Mouse (Mus musculus) embryo, embryonic 10 days (tissue): ENCODE results near the gene Nell2.

Experiments used
- DNase-seq: peaks from one replicate; pipeline ENCODE4 v3.0.0-alpha.2; 2015; ENCODE audit warnings: low spot score

The Nell2 gene

DNA sequence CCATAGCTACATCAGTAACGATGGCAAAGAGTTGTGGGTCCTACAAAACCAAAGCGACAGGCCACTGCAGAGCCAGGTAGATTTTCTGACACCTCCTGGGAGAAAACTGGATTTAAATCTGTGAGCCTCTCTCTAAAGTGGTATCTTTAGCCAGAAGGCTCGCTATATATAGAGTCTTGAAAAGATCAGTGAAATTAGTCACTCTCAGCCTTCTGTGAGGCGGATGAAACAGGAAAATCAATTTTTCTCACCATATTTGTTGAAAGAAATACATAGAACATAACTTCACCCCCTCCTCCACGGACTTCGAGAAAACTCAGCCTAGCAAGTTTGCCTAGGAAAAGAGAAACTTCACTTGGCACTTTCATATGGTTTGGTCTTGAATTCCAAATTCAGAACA lies 54.4 kb downstream of the Nell2 start:
- no peak for DNase-seq

DNA sequence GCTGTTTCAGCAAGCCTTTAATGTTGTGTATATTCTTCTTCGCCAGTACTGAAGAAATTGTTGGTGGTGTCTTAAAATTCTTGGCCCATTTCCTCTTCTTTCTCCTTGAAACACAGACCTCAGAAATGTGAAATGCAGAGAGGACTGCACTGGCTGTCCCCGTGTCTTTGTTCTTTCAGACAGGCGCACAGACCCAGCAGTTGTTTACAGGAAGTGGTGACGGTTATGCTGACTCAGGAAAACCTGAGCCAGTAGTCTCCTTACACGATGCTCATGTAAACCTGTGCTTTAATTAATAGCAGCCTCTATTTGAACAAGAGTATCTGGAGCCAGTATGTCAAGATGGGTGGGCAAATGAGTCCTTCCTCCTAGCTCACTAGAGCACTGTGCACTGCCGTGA lies 61.2 kb downstream of the Nell2 start:
- no peak for DNase-seq

DNA sequence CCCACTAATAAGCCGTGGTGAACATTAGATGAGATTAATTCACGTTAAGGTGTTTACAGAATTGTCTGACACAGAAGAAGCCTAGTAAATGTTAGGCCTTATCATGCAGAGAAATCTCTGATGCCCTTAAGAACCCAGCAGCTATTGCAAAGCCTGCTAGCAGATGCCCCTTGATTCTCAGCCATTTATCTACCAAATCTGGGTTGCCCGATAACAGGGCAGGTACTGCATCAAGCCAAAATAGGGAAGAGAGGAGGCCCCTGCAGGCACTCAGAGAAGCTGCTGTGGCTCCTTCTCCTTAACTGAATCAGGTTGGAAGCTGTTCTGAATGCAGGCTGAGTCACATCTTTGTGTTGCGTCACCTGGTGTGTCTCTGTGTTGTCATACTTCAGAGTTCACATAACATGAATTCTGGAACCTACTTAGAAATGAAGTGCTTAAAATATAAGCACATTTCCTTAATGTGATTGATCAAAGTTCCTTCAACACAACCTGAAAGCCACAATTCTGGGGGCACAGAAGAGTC lies 68.3 kb downstream of the Nell2 start:
- no peak for DNase-seq

DNA sequence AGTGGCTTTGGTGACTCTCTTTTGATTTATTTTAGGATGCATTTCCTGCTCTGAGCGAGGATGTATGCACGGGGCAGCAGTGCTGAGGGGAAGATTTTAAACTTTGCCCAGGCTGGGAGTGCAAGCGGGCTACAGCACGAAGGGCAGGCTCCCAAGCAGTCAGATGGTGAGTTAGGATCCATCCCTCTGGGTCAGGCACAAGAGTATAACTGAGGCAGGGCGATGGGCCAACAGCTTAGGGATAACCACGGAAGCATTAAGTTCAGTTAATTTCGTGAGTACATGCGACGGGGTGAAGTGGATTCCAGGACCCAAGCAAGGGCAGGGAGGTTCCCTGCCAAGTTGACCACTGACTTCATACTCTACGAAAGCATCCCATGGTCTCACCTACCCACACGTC lies 83.8 kb downstream of the Nell2 start:
- DNase-seq: no peak

DNA sequence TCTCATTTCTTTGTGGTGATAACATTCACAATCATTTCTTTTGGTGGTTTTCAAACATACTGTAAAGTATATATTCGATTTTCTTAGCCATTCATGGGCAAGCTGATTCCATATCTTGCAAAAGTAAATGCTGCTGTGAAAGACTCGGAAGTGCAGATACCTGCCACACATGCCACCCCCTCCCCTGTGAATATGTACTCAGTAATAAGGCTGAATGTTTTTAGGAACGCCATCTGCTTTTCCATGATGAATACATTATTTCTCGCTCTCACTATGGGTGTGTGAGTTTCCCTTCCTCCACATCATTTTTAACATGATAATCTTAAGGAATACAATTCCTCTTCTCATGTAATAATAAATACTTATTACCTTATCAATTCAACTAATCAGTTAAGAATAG lies 90.6 kb downstream of the Nell2 start:
- no peak for DNase-seq

DNA sequence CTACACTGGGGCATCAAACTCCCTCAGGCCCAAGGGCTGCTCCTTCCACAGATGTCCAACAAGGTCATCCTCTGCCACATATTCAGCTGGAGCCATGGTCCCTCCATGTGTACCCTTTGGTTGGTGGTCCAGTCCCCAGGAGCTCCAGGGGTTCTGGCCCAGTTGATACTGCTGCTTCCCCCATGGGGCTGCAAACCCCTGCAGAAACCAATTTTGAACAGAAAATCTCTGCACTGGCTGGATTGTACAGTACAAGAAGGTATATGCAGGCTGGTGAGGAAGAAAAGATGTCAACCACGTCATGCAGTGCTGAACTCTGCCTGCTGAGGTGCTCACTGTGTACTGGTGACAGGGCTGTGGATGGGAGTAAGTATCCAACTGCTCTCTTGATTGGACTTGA lies 92.1 kb downstream of the Nell2 start:
- no peak for DNase-seq

DNA sequence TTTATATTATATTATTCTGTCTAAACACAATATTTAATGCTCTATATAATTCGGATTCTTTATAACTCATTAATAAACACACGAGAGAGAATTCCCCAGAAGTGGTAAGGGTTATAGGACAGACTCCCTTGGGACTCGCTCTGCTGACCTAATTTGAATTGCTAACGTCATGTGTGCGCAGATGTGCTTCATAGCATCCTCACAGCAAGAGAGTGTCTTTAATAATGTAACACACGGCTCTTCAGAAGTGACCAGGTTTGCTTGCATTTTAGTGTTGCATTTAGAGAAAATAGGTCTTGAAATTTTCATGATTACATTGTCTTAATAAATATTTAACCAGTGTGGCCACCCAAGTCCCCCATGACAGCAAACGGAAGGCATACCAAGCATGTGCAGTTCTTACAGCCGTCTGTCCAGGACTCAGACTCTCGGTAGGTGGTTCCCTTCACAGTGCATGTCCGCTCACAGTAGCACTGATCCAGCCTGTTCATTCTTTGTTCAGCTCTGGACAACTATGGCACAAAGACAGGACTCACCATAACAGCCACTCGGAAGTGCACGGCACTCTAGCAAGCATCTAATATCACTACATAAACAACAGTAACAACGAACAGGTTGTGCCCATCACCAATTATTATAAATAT lies 97.1 kb downstream of the Nell2 start:
- no peak for DNase-seq

DNA sequence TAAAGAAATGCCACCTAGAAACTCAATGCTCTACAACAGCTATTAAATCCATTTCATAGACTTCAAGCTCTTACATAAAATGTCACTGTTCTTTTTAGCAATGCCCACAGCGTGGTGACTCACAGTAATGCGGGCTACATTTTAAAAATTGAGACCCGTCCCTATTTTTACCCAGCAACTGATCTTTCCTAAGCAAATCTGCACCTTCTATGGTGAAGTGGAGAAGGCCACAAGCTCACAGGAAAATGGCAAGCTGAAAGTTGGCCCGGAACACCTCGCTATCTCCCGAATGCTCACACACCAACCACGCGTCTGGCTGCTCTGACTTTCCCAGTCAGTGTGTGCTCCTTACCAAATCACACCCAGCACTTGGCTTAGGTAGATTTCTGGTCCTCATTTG lies 98.4 kb downstream of the Nell2 start:
- DNase-seq: no peak

DNA sequence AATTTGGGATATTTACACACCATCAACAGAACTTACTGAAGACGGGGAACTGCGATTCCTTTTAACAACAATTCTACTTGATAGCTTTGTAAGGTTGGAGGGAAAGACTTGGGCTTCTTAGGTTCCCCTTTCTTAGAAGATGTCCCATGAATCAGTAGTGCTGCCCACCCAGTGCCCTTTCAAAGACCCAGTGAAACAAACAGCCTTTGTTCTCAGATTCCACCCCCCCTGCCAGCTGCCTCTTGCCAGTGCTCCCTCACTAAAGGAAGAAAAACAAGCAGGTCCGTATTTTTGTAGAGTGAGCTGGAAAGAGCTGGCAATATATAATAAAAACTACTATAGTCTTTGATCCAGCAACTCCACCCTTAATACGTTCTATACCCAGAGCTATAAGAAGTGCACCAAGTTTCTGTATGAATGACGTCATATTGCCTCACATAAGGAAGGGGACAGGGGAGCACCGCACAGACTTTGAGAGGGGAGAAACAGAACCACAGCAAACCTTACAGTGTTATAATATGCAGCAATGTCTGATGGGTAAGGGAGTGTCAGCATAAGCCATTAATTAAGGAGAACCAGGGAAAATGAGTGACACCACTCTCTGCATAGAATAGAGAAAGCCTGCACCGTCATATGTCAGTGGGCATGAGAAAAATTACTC lies 100.2 kb downstream of the Nell2 start:
- no peak for DNase-seq

DNA sequence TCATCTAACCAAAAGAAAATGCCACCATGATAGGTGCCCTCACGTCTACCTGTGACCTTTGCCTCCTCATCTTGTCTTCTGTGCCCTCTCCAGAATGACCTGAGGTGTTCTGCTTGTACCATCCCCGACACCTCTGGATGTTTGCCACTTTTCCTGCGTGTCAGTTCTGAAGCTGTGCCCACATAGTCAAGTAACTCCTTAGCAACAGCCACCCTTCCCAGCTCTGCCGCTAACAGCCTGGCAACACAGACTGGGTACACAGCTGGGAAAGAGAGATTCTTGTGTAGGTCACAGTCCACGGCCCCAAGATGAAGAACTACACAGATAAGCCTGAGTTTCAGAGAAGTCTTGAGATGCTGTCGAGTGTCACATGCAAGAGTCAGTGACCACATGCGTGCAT lies 103.3 kb downstream of the Nell2 start:
- DNase-seq: no peak

DNA sequence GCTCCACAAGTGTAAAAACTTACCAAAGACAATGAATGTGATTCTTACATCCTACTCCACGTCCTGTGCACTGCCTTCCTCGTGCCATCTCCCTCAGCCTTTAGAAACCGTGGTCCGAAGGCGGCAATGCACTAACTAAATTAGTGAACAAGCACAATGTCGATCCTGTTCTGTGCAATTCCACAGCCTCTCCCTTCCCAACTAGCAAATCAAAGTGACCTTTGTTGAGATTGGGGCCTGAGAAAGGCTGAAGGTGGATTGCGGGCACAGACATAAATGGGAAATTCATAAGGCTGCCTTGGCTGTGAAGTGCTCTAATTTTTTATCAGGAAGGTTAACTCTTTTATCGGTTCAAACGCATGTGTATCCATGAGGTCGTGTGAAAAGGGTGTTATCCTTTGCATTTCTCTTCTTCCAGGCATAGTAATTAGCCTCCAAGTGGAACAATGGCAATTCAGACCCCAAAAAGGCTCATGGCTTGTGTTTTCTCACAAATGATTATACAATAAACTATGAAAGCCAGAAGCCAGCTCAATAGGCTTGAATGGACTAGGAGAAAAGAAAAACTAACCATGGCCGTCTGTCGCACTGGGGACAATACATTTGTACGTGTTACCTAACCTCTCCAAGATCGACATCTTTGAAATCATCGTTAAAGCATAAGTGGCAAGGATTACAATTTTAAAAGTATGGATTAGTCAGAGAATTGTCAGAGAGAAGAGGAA lies 106.0 kb downstream of the Nell2 start:
- DNase-seq: peak; percentile 28

DNA sequence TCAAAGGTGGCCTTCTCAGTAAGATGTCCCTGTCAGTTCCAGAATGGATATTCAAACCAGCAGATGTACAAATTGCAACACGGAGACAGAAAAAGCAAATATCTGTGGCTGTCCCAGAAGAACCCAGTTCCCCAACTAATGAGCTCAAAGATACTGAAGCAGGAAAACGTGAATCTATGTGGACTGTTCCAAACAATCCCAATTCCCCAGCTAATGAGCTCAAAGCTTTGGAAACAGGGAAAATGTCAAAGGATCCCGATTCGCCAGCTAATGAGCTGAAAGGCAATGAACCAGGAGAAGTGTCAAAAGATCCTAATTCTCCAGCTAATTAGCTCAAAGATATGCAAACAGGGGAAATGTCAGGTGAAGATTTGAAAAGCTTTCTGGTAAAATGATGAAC lies 109.7 kb downstream of the Nell2 start:
- DNase-seq: no peak

DNA sequence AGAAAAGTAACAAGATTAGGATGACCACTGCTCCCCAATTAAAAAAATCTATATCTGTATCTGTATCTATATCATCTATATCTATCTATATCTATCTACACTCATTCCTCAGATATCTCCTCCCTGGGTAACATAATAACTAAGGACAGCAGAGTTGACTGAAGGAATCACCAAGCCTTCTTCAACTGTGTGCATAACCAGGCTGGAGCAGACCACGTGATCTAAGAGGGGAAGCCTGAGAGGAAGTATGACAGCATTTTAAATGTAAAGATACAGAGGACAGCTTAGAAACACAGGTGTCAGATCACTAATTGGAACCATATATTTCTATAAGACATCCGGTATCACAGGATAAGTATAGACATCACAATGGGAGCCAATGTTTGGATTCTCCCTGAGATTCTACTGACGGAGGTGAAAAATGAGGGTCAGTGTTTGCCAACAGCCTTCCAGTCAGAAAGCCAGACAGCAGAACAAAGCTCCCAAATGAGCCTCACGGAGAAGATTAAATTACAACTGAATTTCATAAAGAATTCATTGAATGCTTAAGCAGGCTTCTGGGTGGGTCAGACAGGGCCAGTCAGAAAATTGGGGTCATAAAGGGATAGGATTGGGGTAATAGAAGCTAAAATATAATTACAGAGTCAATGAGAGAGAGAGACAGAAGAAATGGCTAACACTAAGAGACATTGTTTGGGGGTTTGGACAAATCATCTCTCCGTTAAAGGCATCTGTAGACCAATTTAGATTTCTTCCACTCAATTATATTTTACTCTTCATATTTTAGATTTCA lies 116.2 kb downstream of the Nell2 start:
- no peak for DNase-seq

DNA sequence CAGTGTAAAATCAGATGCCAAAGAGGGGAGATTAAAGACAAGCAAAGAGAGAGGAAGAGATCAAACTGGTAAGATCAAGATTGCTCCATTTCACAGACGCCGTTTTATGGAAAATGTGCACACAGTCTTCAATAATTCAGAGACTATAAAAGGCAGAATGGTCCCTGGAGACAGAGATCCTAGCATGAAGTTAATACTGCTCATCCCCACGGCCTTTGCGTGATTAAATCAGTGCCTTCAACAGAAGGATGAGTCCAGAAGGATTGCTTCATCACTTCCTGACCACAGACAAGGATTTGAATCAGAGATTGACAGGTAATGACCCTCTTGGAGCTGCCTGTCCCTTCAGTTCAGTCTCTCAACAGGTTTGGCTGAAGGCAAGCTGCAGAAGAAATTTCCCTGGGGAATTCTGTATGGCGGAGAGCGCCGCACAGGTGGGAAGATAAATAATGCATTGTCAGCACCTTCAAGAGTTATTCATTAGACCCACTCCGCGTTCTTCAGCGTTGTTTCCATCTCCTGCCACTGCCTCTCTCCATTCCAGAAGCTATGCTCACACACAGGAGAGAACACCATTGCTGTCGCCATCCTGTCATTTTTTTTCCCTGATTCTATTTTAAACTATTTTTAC lies 118.0 kb downstream of the Nell2 start:
- DNase-seq: no peak

DNA sequence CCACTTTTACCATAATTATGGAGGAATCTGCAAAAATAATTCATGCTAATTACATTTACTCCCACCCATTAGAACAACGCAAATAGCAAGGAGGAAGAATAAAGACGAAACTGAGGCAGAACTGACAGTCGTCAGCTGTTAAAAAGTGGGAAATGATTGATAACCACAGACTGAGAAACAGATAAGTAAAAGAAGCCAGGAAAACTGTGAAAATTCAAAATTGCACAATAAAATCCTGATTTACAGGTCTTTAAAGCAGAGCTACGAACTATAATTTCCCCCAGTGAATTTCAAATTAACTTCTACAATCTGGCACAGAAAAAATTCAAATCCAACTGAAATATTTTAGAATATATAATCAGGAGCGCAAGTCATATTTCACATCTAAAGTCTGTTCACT lies 138.0 kb downstream of the Nell2 start:
- no peak for DNase-seq

DNA sequence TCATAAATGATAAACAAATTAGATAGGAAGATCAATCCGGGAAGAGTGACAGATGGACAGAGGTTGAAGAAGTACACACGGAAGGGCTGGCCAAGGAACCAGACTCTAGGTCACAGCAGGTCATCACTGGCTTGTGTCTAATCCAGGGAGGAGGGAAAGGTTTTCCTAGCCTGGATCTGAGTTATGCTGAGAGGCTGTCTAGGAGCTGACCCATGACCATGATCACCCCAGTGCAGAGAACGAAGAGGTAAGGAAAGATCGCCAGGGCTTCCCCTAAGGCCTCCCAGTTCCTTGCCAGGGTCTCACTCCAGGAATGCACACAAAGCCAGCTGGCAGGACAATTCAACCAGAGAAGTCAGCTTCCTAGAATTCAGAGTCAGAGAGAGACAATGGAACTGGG lies 139.4 kb downstream of the Nell2 start:
- DNase-seq: no peak

DNA sequence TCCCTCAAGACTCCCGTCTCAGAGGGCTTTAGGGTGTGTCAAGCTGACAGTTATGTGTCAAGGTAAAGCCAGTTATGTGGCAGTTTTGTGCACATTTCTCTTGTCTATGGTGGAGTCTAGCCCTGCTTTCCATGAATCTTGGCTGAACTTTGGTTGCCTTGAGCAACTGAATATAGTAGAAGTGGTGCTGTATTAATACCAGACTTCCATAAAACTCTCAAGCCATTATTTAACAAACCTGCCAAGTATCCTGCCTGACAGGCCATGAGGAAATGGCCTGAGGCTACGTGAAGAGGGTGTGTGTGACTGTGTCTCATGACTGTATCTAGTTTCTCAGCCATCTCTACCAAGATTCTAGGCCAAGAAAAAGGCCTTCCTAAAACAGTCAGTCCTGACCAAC lies 147.5 kb downstream of the Nell2 start:
- DNase-seq: no peak

DNA sequence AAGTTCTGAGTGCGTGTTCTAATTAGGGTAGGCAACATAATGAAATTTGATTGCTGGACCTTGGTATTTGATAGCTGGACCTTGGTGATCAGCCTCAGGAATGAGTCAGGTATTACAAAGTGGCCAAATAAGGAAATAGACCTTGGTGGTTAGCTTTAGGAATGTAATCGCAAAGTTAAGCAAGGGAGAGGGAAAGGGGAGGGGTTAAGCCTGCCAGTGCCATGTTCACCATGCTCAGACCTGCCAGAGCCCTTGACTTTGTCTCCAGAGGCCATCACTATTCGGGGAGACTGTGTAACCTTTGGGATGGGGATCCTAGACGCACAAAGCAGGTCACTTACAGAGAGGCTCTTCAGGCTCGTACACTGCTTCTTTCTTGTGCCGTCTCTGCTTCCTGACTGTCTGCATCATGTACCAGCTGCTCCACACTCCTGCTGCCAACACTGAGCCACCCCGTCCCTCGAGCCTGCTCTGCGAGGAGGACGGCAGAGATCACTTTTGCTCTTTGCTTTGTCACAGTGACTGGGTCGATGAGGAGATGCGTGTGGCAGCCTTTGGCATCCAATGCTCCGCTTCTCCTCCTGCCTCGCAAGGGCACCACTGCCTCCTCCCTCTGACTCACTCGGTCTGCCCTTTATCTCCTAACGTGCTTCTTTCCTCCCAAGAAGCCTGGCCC lies 157.5 kb downstream of the Nell2 start:
- no peak for DNase-seq

DNA sequence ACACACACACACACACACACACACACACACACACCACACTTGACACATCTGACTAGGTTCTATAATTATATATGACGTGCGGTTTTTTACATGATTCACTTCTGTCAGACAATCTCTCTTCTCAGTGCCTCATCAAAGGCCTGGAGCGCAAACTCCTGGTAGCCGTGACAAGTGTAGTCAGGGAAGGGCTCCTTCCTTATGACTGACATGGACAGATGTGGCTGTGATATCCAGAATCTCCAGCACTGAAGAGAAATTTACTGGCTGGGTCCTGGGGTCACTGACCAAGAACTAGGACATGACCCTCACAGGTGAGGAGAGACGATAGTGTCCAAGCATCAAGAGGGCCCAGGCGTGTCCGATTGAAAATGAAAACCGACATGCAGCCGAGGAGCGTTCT lies 160.2 kb downstream of the Nell2 start:
- DNase-seq: no peak

DNA sequence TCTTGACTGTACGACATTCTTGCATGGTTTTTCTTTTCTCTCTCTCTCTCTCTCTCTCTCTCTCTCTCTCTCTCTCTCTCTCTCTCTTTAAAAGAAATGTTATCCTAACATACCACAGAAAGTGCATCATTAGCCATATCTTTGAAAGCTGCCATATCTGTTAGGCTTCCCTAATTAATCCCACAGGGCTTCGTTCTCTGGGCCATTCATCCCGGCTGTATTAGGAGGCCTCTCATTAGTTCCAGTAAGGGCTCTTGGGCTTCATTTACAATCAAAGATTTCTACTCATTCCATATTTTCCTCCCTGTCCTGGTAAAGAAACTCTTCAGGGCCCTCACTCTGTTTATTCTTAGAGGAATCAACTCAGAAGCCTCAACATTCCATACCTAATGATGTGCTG lies 161.9 kb downstream of the Nell2 start:
- DNase-seq: no peak

DNA sequence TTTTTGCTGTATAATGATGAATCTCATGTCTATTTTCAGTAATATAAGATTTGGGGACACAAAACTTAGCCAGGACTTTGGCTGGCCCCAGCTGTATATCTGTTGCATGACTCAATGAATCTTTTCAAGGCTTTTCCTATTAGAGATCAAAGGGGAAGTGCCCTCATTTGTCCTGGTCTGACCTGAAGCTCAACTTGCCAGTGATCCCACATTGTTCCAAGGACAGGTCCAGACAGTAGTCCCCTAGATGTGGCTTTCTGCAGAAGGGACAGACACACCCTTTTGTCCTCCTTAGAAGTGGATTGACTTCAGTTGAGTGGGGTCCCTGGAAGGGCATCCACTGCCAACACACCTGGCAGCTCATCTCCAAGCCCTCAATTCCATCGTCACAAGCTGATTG lies 173.6 kb downstream of the Nell2 start:
- DNase-seq: no peak
